Mouse (Mus musculus): ENCODE results near the gene Mxra8.

- no peak for TF ChIP-seq CTCF (IDR thresholded peaks at IDR 0.05; ENCODE audit: borderline replicate concordance, insufficient read depth, low read length)
- TF ChIP-seq POLR2A (IDR thresholded peaks at IDR 0.05; ENCODE audit: low read depth, low read length): no peak
These were observed 16.0 kb upstream of the Mxra8 start for GRCm38 (mm10) chr4:155823443-155823842.
